Mouse (Mus musculus): ENCODE measurements around the gene Hexa.

DNA sequence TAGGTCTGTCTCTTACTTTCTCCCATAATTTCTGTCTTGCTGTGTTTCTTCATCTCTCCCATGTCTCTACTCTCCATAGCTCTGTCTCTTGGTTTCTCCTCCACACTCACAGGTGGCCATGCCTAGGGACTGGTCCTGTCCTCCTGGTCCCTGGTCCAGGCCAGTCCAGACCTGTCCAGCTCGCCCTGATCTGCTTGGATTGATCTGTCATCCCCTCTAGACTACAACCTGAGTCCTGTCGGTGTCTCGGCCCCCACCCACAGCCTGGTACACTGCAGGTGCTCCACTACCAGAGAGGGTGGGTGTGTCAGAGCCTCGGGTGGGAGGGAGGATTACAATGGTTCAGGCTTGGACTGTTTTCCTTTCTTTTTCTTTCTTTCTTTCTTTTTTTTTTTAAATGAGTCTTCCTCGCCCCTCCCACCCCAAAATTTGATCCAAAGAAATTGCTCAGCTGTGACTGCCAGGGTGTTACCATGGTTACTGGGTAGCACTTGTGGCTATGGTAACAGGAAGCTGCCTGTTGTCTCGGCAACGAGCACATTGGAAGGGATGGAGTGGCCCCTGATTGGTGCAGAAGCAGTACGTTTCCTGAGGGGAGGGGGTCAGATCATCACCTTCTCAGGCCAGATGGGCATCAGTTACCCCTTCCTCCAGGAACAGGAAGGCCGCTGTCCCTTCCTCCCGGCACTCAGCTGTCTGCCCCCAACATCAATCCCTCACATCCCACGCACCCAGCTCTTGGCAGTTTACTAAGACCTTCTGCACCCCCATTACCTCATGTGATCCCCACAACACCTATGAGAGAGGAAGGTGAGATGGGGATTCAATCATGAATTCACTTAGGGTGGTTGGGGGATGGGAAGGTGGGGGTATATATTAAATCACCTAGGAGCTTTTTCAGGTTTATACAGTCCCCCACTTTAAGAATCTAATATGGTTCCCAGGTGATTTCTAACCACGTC lies 49.7 kb downstream of the Hexa start:
- TF ChIP-seq CTCF (IDR thresholded peaks at IDR 0.05) (no peak), EP300 (IDR thresholded peaks at IDR 0.05) (no peak)

All from lung, postnatal 0 days (tissue).